Mouse (Mus musculus) limb, embryonic 12.5 days (tissue): Measurements from ENCODE around the gene Fam228b. TPM values are rescaled to one million over a fixed set of nuclear protein-coding genes. Genes with fewer than 3 reads are reported as not detected.
"Not testable (repeated sequence)": the region's sequence is repeated elsewhere in the genome, so short reads cannot be mapped to it uniquely, and the experiment has no call there.

Experiments
- ATAC-seq: fragments of 200-750 bp; cut with Nextera tagmentation; 2 replicates; pipeline ENCODE4 v1.8.0; 2017; ENCODE audit warnings: low read depth, moderate TSS enrichment; ENCODE audit not compliant: insufficient number of reproducible peaks, insufficient read depth, low FRiP score, low TSS enrichment
- H3K27ac ChIP-seq: fragments of 300-500 bp; sonication (generic); 2 replicates; pipeline ENCODE4 v1.5.1; 2016; ENCODE audit warnings: mild to moderate bottlenecking, moderate library complexity
- H3K27me3 ChIP-seq: fragments of 300-500 bp; sonication (generic); 2 replicates; pipeline ENCODE4 v1.6.1; 2016; ENCODE audit warnings: mild to moderate bottlenecking, moderate library complexity
- H3K36me3 ChIP-seq: fragments of 300-500 bp; sonication (generic); 2 replicates; pipeline ENCODE4 v1.6.1; 2016; ENCODE audit warnings: mild to moderate bottlenecking, moderate library complexity
- H3K4me1 ChIP-seq: fragments of 300-500 bp; sonication (generic); replicated peaks from 2 replicates; pipeline ENCODE4 v1.6.1; 2016
- H3K4me2 ChIP-seq: fragments of 300-500 bp; sonication (generic); 2 replicates; pipeline ENCODE4 v1.6.1; 2016; ENCODE audit warnings: mild to moderate bottlenecking, moderate library complexity
- H3K4me3 ChIP-seq: fragments of 300-500 bp; sonication (generic); replicated peaks from 2 replicates; pipeline ENCODE4 v1.5.1; 2016; ENCODE audit warnings: mild to moderate bottlenecking
- H3K9ac ChIP-seq: fragments of 300-500 bp; sonication (generic); replicated peaks from 2 replicates; pipeline ENCODE4 v1.6.1; 2016; ENCODE audit warnings: mild to moderate bottlenecking, moderate library complexity
- H3K9me3 ChIP-seq: fragments of 300-500 bp; sonication (generic); 2 replicates; pipeline ENCODE4 v1.6.1; 2016; ENCODE audit warnings: mild to moderate bottlenecking, moderate library complexity
- WGBS: fragments of 180-500 bp; shearing (Covaris S2); methylation state at CpG from one replicate; pipeline ENCODE4 v1.1.7; 2016; 5-methylcytosine and 5-hydroxymethylcytosine counted together
- polyA plus RNA-seq: library from polyadenylated mRNA; unstranded; fragments of >200 nt; fragmentation: Nextera tagmentation; extraction: Ambion mirVana; gene quantifications from 2 replicates; pipeline ENCODE4 v1.2.1, GENCODE M21; 2016

Gene Fam228b
- polyA plus RNA-seq, 1 experiment from 2014 or later, result 2.9 TPM

- no peaks in the 10 kb centered on the region; the same call in 1 of the 2 replicates for H3K4me1 ChIP-seq
- whole genome bisulfite sequencing, result 75% methylated on average over 8 of the region's 8 CpGs
- ATAC-seq, result no peak
- no peak overlapping the region for H3K9ac ChIP-seq
- H3K9me3 ChIP-seq, result no peaks in the 10 kb centered on the region
- no peaks in the 10 kb centered on the region for H3K27me3 ChIP-seq
- peaks cover 62% of the 10 kb centered on the region for H3K36me3 ChIP-seq
- H3K4me2 ChIP-seq, result no peak overlapping the region
- H3K4me3 ChIP-seq, result no peak overlapping the region
- H3K27ac ChIP-seq, result no peak overlapping the region
Measured at GRCm38 (mm10) chr12:4708881-4709604, 60.0 kb downstream of the Fam228b start.

GRCm38 (mm10) chr12:4708296-4708695 is 60.8 kb downstream of the Fam228b start:
- H3K4me1 ChIP-seq, result no peaks in the 10 kb centered on the region; the same call in 1 of the 2 replicates
- no peak overlapping the region for H3K9ac ChIP-seq
- H3K4me2 ChIP-seq, result no peak overlapping the region
- WGBS, result 83% methylated on average over 4 of the region's 4 CpGs
- H3K27ac ChIP-seq, result no peak overlapping the region
- no peak overlapping the region for H3K4me3 ChIP-seq
- no peaks in the 10 kb centered on the region for H3K9me3 ChIP-seq
- H3K27me3 ChIP-seq, result no peaks in the 10 kb centered on the region
- no peak for ATAC-seq
- peaks cover 60% of the 10 kb centered on the region for H3K36me3 ChIP-seq

- Histone ChIP-seq H3K4me2 (no peak overlapping the region), H3K27ac (no peak overlapping the region), H3K9ac (no peak overlapping the region), H3K4me3 (no peak overlapping the region), H3K4me1 (no peaks in the 10 kb centered on the region; the same call in 1 of the 2 replicates), H3K9me3 (no peaks in the 10 kb centered on the region), H3K27me3 (no peaks in the 10 kb centered on the region), H3K36me3 (peaks cover 53% of the 10 kb centered on the region)
- no peak for ATAC-seq
- 81% methylated on average over 14 of the region's 14 CpGs for WGBS
Measured at GRCm38 (mm10) chr12:4707488-4708017, 61.5 kb downstream of the Fam228b start.

GRCm38 (mm10) chr12:4706901-4707300 is 62.2 kb downstream of the Fam228b start:
- no peak for ATAC-seq
- H3K27me3 ChIP-seq, result no peaks in the 10 kb centered on the region
- no peak overlapping the region for H3K9ac ChIP-seq
- no peaks in the 10 kb centered on the region; the same call in 1 of the 2 replicates for H3K4me1 ChIP-seq
- H3K27ac ChIP-seq, result no peak overlapping the region
- H3K4me3 ChIP-seq, result no peak overlapping the region
- H3K9me3 ChIP-seq, result no peaks in the 10 kb centered on the region
- peaks cover 46% of the 10 kb centered on the region for H3K36me3 ChIP-seq
- H3K4me2 ChIP-seq, result no peak overlapping the region
- WGBS, result 83% methylated on average over 10 of the region's 10 CpGs

- no peak overlapping the region for H3K27ac ChIP-seq
- no peaks in the 10 kb centered on the region for H3K9me3 ChIP-seq
- 89% methylated on average over 5 of the region's 5 CpGs for WGBS
- H3K27me3 ChIP-seq, result no peaks in the 10 kb centered on the region
- H3K4me3 ChIP-seq, result no peak overlapping the region
- peaks cover 48% of the 10 kb centered on the region for H3K36me3 ChIP-seq
- no peak overlapping the region for H3K4me2 ChIP-seq
- no peak overlapping the region for H3K9ac ChIP-seq
- no peaks in the 10 kb centered on the region; the same call in 1 of the 2 replicates for H3K4me1 ChIP-seq
- no peak for ATAC-seq
Measured at GRCm38 (mm10) chr12:4706175-4706574, 62.9 kb downstream of the Fam228b start.

- not testable (repeated sequence) for H3K4me1 ChIP-seq, H3K27ac ChIP-seq, H3K4me2 ChIP-seq, H3K9ac ChIP-seq, H3K4me3 ChIP-seq, H3K27me3 ChIP-seq, H3K9me3 ChIP-seq, ATAC-seq
- WGBS, result 79% methylated on average over 6 of the region's 6 CpGs
- peaks cover 51% of the 10 kb centered on the region for H3K36me3 ChIP-seq
Measured at GRCm38 (mm10) chr12:4705626-4706025, 63.4 kb downstream of the Fam228b start.

GRCm38 (mm10) chr12:4694534-4694933 is 74.5 kb downstream of the Fam228b start:
- peaks cover 14% of the 10 kb centered on the region; the same call in 1 of the 2 replicates for H3K36me3 ChIP-seq
- no peaks in the 10 kb centered on the region for H3K27me3 ChIP-seq
- no peak for ATAC-seq
- WGBS, result 90% methylated on average over 1 of the region's 1 CpGs
- no peak overlapping the region for H3K4me2 ChIP-seq
- no peak overlapping the region for H3K4me3 ChIP-seq
- H3K27ac ChIP-seq, result no peak overlapping the region
- H3K9me3 ChIP-seq, result no peaks in the 10 kb centered on the region
- no peak overlapping the region for H3K9ac ChIP-seq
- H3K4me1 ChIP-seq, result no peaks in the 10 kb centered on the region

GRCm38 (mm10) chr12:4691193-4691592 is 77.9 kb downstream of the Fam228b start:
- no peak overlapping the region for H3K9ac ChIP-seq
- no peaks in the 10 kb centered on the region for H3K9me3 ChIP-seq
- ATAC-seq, result no peak
- 91% methylated on average over 3 of the region's 3 CpGs for WGBS
- H3K4me1 ChIP-seq, result no peaks in the 10 kb centered on the region
- no peak overlapping the region for H3K4me2 ChIP-seq
- H3K27me3 ChIP-seq, result no peaks in the 10 kb centered on the region
- no peaks in the 10 kb centered on the region for H3K36me3 ChIP-seq
- no peak overlapping the region for H3K4me3 ChIP-seq
- no peak overlapping the region for H3K27ac ChIP-seq

Other genes with a start within 250 kb of the Fam228b start
- 24.8 and 30.1 TPM in 2 replicates for gene Itsn2, start 176.6 kb downstream of the Fam228b start, polyA plus RNA-seq
- gene Gm3625, start 176.3 kb downstream of the Fam228b start, polyA plus RNA-seq, result not detected in 2 replicates
- 0.26 and 0.73 TPM in 2 replicates for gene Fam228a, start 30.8 kb downstream of the Fam228b start, polyA plus RNA-seq
- 3.6 and 3.8 TPM in 2 replicates for gene Pfn4, start 245 bp downstream of the Fam228b start, polyA plus RNA-seq
- 310 and 312 TPM in 2 replicates for gene Sf3b6, start 48.3 kb upstream of the Fam228b start, polyA plus RNA-seq
- 10.5 and 11.2 TPM in 2 replicates for gene Fkbp1b, start 72.3 kb upstream of the Fam228b start, polyA plus RNA-seq
- 26.7 and 27.7 TPM in 2 replicates for gene Wdcp, start 74.0 kb upstream of the Fam228b start, polyA plus RNA-seq
- gene Mfsd2b, start 105.1 kb upstream of the Fam228b start, polyA plus RNA-seq, result 2.4 and 2.5 TPM in 2 replicates
- gene Ubxn2a, start 138.4 kb upstream of the Fam228b start, polyA plus RNA-seq, result 28.3 and 30.6 TPM in 2 replicates
- 22.9 and 23.9 TPM in 2 replicates for gene Atad2b, start 148.1 kb upstream of the Fam228b start, polyA plus RNA-seq